ENCODE assay signal across 23 mouse cellular contexts in the genomic region with DNA sequence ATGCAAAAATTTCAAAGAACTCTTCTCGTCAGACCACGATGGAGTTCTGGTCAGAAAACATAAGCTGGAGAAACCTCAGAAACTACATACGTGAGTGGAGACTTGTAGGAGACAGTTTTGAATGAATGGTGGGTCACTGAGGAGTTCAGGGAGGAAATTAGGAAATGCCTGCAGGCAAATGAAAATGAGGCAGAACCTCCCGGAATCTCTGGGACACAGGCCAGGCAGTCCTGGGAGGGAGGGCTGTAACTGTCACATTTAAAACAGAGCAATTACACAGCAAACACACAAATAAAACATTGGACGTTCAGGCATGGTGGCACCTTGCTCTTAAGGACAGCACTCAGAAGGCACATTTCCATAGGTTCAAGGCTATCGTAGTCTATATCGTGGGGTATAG. TPM values are rescaled to one million over a fixed set of nuclear protein-coding genes. Genes with fewer than 3 reads are reported as not detected.
DNase-seq lines count a peak whose midpoint lies in the region; ATAC-seq lines count a peak whose summit lies in the region.
"Had no signal": no experiment of that assay in that cellular context is flagged by ENCODE, and none has a peak within 500 bp of the region (broad histone marks: within the 10 kb centered on the region; RNA-seq: fewer than 3 reads in every experiment).

No protein-coding gene starts in this region.

- WGBS in kidney, embryonic 14.5 days, result 59% methylated on average over 7 of the region's 7 CpGs

- no peaks in the 10 kb centered on the region for H3K36me3 ChIP-seq in kidney, embryonic 14.5 days (ENCODE audit: control insufficient read depth, insufficient read depth, low read length)
- H3K36me3 ChIP-seq: G1E; hindbrain, embryonic 15.5 days; intestine, embryonic 15.5 days; limb, embryonic 10.5 days; lung, embryonic 15.5 days; midbrain, embryonic 15.5 days had no signal

- no peaks in the 10 kb centered on the region for H3K9me3 ChIP-seq in kidney, embryonic 14.5 days (ENCODE audit: control insufficient read depth, low read length)
- H3K9me3 ChIP-seq: forebrain, embryonic 13.5 days; G1E; hindbrain, embryonic 15.5 days; intestine, embryonic 15.5 days; limb, embryonic 10.5 days; lung, embryonic 15.5 days; midbrain, embryonic 15.5 days had no signal

- no peaks in the 10 kb centered on the region for H3K27me3 ChIP-seq in kidney, embryonic 14.5 days (ENCODE audit: control insufficient read depth, insufficient read depth, low read length)
- H3K27me3 ChIP-seq: forebrain, embryonic 13.5 days; hindbrain, embryonic 15.5 days; intestine, embryonic 15.5 days; lung, embryonic 15.5 days; midbrain, embryonic 15.5 days had no signal

- H3K4me3 ChIP-seq in kidney, embryonic 14.5 days (ENCODE audit: low read length), result no peak overlapping the region
- H3K4me3 ChIP-seq: forebrain, embryonic 13.5 days; hindbrain, embryonic 15.5 days; intestine, embryonic 15.5 days; limb, embryonic 10.5 days; lung, embryonic 15.5 days; midbrain, embryonic 15.5 days; myocyte had no signal

- no peak overlapping the region for H3K27ac ChIP-seq in kidney, embryonic 14.5 days (ENCODE audit: low read depth, low read length)
- H3K27ac ChIP-seq: forebrain, embryonic 13.5 days; hindbrain, embryonic 15.5 days; intestine, embryonic 15.5 days; limb, embryonic 10.5 days; lung, embryonic 15.5 days; midbrain, embryonic 15.5 days had no signal

- H3K9ac ChIP-seq in kidney, embryonic 14.5 days (ENCODE audit: low read depth, low read length), result no peak overlapping the region
- H3K9ac ChIP-seq: forebrain, embryonic 13.5 days; hindbrain, embryonic 15.5 days; intestine, embryonic 15.5 days; lung, embryonic 15.5 days; midbrain, embryonic 15.5 days had no signal

- H3K4me1 ChIP-seq in kidney, embryonic 14.5 days (ENCODE audit: control insufficient read depth, insufficient read depth, low read length), result no peaks in the 10 kb centered on the region
- H3K4me1 ChIP-seq: forebrain, embryonic 13.5 days; hindbrain, embryonic 15.5 days; intestine, embryonic 15.5 days; limb, embryonic 10.5 days; lung, embryonic 15.5 days; midbrain, embryonic 15.5 days had no signal

- H3K4me2 ChIP-seq in kidney, embryonic 14.5 days (replicated peaks; ENCODE audit: low read depth, low read length), result no peak overlapping the region
- H3K4me2 ChIP-seq: forebrain, embryonic 13.5 days; hindbrain, embryonic 15.5 days; intestine, embryonic 15.5 days; liver, embryonic 11.5 days; lung, embryonic 15.5 days; midbrain, embryonic 15.5 days had no signal

- peak; percentile 62 for DNase-seq in adrenal gland, postnatal 10 days
- DNase-seq in adrenal gland, adult 8-10 months, result no peak
- DNase-seq in kidney, postnatal 14 days, result peak; percentile 59
- DNase-seq in ovary, postnatal 10 days (ENCODE audit: low spot score), result peak; percentile 7
- no peak for DNase-seq in ovary, postnatal 36 days (ENCODE audit: low spot score)
- peak; percentile 19 for DNase-seq in fibroblast of lung, adult 2 months (ENCODE audit: low read depth)
- no peak for DNase-seq in gastrocnemius, adult 18-20 months (ENCODE audit: low spot score)
- DNase-seq: cerebellum, adult 2 months; gastrocnemius, postnatal 10 days; heart, adult 18-20 months; heart, postnatal 4 days; right cerebral cortex, postnatal 4 days; thymus, adult 2 months had no signal

- no peak for ATAC-seq in kidney, embryonic 14.5 days (ENCODE audit: low FRiP score, low TSS enrichment)
- ATAC-seq: forebrain, embryonic 13.5 days; intestine, embryonic 15.5 days; midbrain, embryonic 15.5 days had no signal

RNA-seq across cellular contexts. Expression of gene Papola, which starts 9.6 kb away (rescaled TPM):
- 100 to 1,000 TPM; 165 to 177 TPM for total RNA-seq in adrenal gland, postnatal 10 days (2021)
- 100 to 1,000 TPM; 186 to 233 (median 219) TPM for total RNA-seq in adrenal gland, adult 8-10 months (2022)
- polyA plus RNA-seq in kidney, embryonic 14.5 days (2014; fragmentation: Nextera tagmentation; extraction: Ambion mirVana), result 181 and 197 TPM in 2 replicates
- total RNA-seq in gastrocnemius, adult 18-20 months (2021), result 10 to 100 TPM; 66.2 to 85.3 TPM

Comparison
In these comparisons a context has a peak if more than half of its experiments do, and no peak if none do; other contexts are left out.
1. DNase-seq: peak in adrenal gland, postnatal 10 days (single experiment), kidney, postnatal 14 days (single experiment), ovary, postnatal 10 days (single experiment) and fibroblast of lung, adult 2 months (single experiment); none in adrenal gland, adult 8-10 months (single experiment), ovary, postnatal 36 days (single experiment) and gastrocnemius, adult 18-20 months (single experiment).